Mouse (Mus musculus) layer of hippocampus, postnatal 25 days (tissue): ENCODE results near the gene Asb10. TPM values are rescaled to one million over a fixed set of nuclear protein-coding genes. Genes with fewer than 3 reads are reported as not detected.
A peak's percentile ranks its signal among the peaks of the same experiment; 100 is the strongest.

Source experiments
- DNase-seq, 2 experiments: peaks; one replicate each; pipeline ENCODE4 v3.0.0; 2022; ENCODE audit warnings: mixed read lengths in 2 of 2, low spot score in 1 of 2; ENCODE audit errors: extremely low spot score in 1 of 2
- total RNA-seq, 2 experiments: library from RNA; stranded (reverse); gene quantifications; 2 replicates each; pipeline ENCODE4 v1.2.3; 2021

Gene Asb10
- total RNA-seq, 2 experiments from 2014 or later = 0.27 to 0.52 TPM

DNA sequence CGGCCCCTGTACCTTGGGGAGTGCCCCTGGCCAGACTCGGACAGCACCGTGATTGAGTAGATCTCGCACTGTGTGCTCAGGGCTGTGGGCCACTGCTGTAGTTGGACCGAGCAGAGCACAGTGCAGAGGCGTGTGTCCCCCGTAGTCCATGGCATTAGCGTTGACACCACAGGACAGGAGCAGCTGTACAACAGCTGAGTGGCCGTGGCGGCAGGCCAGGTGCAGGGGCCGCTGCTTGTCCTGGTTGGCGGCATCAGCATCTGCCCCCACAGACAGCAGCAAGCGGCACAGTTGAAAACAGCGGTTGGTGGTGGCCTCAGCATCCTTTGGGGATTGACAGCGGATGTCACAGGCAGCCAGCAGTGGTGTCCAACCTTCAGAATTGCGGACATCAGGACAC lies 3.2 kb downstream of the Asb10 start:
- DNase-seq = no peak

DNA sequence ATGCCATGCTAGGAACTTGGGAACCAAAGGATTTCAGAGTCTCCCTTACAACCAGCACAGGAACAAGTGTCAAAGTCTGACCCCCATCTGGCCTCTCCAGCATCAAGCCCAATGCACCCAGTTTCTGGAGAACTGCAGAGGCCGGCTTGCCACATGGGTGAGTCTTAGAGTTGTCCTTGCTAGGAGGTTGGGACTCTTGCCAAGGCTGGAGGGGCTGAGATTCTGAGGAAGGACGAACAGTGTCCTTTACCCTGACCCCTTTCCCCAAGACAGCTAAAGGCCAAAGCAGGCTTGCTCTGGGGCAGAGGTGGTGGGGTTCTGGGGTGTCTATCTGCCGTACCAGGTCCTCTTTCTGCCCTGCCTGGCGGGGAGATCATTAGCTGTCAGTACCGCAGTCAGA lies 4.3 kb downstream of the Asb10 start:
- DNase-seq = no peak

DNA sequence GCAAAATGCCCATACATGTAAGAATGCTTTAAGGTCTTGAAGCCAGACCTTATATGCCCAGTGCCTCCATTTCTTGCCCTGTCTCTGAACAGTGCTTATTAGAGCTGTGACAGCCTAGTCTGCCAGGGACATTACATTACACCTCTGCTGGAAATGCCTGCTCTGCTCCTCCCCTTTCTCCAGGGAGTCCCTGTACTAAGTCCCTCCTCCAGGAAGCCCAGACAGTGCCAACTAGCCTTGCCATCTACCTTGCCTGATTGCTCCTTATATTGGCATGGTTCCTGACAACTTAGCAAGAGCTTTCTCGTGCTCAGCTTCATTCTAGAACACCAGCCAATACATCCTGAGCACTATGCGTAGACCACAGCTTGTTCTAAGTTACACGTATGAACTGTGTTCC lies 5.0 kb downstream of the Asb10 start:
- DNase-seq = no peak

DNA sequence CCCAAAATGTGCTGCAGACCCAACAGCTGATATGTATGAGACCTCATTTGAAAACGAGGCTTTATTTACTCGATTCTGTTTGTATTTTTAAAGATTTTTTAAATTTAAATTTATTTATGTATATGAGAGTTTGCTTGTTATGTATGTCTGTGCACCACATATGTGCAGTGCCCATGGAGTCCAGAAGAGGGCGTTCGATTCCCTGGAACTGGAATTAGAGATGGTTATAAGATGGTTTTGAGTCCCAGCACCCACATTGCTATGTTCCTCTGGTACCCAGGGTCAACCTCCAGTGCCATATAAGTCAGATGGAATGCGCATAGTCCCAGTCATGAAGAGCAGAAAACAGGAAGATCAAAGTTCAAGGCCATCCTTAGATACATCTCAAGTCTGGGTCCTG lies 6.5 kb downstream of the Asb10 start:
- no peak for DNase-seq

DNA sequence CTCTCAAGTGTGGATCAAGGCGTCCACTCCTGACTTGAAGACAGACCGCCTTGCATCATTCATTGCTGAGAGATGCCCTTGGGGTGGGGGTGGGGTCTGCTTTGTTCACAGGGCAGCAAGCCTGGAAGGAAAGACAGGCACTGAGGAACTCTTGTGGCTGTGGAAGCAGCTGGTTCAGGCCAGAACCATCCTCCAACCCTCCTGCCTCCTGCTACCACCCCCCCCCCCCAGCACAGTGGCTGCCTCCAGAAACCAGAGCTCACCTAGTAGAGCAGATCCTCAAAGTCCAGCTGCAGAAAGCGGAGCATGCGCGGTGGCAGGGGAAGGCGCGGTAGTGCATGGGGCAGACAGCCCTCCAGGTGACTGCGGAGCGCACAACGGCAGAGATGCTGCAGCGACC lies 7.4 kb downstream of the Asb10 start:
- DNase-seq = no peak

DNA sequence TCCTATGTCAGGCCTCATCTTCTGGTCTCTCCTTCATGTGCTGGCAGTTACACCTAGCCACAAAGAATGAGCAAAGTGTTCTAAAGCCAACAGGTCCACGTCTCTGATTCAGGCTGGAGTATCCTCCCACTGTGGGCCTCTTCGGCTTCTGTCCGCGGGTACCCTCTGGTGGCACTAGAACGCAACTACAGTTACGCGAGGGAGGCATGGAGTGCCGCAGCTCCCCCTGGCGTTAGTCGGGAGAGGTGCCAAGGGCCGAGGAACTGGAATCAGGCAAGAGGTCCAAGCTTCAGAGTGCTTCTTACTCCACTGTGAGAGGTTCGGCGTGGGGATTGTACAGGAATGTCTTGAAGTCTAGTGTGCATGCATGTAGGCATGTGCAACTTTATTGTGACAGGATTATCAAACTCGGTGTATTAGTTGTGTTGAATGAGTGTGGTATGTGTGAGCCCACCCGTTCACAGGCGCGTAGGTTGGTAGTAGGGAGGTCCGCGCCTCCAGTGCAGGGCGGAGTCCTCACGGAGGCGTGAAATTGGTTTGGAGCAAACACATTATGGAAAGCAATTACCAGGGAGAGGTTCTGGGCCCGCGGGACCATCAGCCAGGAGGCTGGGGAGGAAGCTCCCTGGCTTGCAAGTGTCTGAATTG lies 10.6 kb downstream of the Asb10 start:
- peak; percentile 93 to 97 for DNase-seq

DNA sequence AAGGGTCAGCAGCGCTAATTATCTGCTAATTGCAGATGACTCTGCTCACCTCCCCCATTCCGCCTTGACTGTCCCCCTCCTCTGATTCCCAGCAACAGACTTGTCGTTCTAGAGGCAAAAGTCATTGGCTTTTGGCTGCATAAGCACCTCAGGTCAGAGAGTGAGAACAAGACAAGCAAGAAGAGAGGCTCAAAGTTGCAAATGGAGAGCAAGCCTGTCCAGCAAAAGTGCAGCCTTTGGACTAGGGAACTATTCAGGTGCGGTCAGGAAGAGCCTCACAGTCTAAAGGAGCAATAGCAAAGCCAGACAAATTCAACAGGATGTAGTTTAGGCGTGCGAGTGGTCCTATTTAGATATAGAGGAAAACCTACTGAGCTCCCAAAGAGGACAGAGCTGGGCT lies 13.0 kb downstream of the Asb10 start:
- no peak for DNase-seq

DNA sequence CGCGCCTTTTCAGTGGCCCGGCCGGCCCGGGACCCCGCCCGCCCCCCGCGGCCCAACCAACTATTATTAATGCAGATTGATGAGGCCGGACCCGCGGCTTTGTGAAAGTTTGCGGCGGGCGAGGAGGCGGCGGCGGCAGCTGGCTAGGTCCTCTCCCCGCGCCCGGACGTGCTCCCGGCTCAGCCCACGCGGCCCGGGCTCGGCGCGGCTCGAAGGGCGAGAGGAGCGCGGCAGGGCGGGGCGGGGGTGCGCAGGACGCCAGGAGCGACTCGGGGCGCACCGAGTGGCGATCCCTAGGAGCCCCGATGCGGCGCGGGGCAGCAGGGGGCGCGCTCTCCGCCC lies 13.9 kb downstream of the Asb10 start, which contains the start of gene Gbx1:
Gene Gbx1, minus strand, starts transcription at position 314 of the 342 bp plus-strand sequence.
- no peak for DNase-seq

DNA sequence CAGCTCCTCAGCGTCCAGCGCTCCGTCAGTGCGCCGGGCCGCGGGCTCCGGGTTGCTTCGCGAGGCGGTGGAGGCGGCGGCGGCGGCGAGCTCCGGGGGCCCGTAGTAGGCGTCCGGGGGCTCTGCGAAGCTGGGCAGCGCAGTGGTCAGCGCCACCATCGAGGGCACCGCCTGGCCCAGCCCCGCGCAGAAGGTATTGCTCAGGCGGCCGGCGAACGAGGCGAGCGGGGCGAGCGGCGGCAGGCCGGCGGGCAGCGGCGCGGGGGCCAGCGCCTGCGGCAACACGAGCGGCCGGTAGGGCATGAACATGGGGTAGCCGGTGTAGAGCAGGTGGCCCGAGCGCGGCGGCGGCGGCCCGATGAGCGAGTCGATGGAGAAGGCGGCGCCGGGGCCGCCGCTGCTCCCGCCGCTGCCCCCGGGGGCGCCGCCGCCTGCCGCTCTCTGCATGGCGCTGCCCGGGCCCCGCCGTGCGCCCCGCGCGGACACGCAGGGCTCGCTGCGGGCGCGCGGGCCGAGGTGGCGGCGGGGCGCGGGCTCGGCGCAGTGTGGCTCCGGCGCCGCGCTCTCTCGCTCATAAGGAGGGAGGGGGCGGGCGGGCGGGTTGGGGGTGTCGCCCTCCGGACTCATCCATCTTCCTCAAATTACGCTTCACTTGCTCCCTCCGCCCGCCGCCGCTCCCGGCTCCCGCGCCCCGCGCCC lies 14.4 kb downstream of the Asb10 start:
- DNase-seq = no peak

DNA sequence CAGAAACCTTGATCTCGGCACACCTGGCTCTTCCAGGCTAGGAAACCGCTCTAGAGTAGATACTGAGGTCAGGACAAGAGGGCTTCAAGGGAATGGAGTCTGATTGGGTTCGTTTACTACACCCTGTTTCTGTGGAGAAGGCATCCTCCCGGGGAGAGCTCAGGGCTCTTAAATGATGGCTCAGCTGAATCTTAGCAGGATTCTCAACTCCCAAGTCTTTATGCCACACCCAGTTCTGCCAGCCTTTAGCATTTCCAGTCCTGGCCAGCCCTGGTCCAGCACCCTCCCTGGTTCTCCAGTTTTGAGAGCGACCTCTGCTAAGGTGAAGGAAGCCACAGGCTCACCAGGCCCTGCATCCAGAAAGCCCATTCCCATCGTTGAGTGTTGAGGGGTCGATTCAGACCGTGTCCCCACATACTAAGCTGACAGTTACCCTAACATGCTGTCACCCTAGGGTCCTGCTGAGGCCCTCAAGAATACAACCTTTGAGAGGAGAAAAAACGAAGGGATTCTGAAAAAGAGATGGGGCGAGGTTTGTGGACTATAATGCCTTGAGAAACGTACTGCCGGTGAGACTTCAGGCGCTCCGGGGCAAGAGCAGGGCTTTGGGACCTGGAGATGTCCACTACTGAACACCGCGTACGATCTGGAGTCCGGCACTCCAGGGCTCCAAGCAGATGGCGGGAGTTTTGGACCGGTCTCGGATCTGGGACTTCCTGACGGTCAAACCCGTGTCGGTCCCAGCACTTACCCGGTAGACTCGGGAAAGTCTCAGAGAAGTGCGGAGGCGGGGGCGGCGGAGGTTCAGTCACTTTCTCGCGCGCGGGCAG lies 15.2 kb downstream of the Asb10 start:
- no peak for DNase-seq

DNA sequence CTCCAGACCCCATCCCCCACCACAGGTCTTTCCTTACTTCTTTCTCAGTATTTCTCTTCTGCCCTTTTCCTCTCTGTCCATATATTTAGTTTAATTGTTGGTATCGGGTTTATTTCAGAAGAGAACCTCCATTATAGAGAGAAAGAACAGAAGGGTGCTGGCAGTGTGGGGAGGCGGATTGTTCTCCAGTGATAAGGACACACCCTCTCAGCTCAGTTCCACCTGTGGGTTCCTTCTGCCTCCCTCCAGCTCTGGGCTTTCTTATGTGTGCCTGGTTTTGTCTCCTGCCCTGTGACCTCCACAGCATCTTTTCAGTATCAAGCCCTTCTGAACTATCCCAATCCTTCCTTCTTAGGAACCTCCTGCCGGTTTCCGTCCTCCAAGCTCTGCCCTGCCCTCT lies 16.3 kb downstream of the Asb10 start:
- no peak for DNase-seq

DNA sequence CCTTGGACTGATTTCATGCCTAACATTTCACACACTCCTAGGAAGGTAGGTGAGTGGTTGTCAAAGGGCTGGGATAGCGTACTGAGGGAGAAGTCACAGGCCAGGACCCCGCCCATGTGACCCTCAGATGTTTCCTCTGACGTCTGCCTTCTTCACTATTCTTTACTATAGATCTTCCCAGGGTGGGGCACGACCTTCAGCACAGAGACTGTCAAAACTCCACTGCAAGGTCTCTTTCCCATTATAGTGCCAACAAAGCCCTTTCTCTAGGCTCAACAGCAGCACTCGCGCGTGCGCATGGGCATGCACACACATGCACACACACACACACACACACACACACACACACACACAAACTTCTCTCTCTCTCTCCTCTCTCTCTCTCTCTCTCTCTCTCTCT lies 17.0 kb downstream of the Asb10 start:
- no peak for DNase-seq

DNA sequence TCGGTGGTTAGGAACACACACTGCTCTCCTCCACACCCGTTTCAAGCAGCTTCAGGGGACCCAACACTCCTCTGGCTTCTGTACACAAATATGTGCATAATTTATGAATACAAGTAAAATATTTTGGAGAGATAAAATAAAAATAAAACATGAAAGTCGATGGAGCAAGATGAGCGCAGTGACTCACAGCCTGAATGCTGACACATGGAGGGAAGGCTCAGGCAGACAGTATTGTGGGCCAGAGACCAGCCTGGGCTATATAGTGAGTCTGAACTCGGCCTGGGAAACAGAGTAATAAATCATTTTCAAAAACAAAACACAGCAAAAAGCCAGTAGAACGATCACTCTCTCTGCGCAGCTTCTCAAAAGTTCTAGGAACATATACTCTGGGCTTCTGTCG lies 19.4 kb downstream of the Asb10 start:
- DNase-seq = no peak

DNA sequence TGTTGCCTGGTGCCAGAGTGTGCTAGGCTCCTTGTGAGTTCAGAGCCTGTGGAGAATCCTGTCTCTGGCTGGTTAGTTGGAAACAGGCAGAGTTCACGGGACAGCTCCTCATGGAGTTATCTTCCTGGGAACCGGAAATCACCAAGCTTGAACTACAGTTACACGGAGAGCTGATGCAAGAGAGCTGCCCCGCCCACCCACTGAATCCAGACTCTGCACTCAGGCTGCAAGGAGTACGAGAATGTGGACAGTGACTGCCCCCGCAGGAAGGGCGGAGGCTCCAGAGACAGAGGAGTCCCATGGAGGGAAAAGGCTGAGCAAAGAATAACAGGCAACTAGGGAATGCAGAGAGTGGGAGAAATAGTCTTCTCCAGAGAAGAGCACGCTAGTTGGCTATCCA lies 28.5 kb downstream of the Asb10 start:
- no peak for DNase-seq

DNA sequence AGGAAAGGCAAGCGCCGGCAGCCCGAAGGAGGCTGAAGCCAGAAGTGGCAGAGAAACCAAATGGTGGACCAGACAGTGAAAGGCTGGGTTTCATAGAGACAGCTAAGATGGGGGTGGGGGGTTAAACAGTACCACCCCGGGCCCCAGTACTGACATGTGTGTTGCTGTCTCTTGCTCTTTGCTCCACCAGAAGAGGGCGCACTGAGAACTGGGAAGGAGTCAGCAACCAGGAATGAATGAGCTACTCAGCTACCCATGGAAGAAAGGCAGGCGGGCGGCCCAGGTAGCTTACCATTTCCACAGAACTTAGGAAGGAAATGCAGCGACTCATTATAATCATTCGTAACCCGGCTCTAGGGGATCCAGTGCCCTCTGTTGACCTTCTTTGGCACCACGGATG lies 30.1 kb downstream of the Asb10 start:
- DNase-seq = peak in 1 of 2 experiments; percentile 62

DNA sequence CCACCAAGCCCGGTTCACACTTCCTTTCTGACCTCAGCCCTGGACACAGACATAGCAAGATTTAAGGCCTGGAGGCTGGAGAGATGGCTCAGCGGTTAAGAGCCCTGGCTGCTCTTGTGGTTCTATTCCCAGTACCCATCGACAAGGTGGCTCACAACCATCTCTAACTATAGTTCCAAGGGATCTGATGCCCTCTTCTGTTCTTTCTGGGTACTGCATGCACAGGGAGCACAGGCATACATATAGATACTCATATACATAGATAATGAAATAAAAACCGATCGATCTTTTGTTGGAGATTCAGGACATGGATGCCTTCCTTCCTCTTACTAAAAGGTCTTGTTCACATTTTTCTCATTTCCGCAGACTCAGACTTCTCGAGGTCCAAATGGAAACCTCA lies 32.4 kb downstream of the Asb10 start:
- DNase-seq = no peak

DNA sequence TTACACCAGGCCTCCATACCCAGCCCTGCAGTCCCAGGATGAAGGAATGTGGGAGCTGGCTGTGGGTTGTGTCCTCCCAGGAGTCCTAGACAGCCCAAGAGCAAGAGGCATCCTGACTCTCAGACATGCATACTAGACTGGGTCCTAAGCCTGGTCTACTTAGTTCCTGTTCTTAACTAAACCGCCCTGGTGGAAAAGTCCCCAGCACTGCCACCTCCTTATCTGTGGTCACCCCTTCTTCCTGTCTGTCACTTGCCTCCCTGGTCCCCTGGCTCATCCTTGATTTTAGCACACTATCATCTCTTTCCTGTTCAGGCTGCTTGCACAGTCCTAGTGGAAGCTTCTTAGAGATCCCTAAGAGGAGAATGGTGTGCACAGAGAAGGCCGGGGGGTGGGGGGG lies 35.3 kb downstream of the Asb10 start:
- no peak for DNase-seq

DNA sequence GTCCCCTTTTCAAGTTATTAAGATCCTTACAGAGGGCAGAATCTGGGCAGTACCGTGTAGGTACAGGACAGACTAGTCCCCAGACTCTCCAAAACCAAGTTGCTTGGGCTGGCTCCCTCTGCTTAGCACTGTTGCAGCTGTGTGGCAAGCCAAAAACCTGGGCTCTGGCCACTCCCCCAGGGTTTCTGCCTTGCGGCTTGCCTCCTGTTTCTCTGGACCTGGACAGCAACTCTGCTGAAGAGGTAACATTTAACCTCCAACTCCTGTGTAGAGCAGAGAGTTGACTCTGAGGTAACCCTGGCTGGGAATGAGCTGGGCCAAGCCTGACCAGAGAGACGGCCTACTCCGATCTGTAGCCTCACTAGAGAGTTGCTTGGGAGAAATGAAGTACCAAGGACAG lies 38.0 kb downstream of the Asb10 start:
- no peak for DNase-seq

DNA sequence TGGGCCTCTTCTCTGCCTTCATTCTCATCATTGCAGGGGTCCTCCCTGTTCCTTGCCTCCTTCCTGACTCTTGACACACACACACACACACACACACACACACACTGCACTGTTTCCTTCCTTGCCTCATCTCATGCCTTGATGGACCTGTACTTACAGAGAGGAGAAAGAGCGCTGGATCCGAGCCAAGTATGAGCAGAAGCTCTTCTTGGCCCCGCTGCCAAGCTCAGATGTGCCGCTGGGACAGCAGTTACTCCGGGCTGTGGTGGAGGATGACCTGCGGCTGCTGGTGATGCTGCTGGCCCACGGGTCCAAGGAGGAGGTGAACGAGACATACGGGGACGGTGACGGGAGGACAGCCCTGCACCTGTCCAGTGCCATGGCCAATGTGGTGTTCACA lies 39.9 kb downstream of the Asb10 start:
- DNase-seq = peak in 1 of 2 experiments; percentile 8

DNA sequence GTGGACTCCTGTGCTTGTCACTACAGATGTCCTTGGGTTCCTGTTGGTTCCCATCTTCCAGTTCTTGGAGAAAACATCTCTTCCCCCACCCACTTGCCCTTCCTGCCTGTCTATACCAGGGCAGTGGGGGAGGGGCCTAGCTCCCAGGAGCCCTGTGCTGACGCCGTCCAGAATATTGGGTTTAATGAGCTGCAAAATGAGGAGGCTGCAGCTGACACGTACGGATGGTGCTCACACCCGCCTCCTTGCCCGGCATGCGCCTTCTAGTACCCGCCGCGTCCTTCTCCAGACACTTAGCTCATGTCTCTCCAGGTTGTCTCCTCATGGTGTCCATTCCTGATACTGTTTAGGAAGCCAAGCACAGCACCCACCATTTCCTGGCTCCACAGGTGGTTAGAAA lies 41.7 kb downstream of the Asb10 start:
- DNase-seq = no peak

DNA sequence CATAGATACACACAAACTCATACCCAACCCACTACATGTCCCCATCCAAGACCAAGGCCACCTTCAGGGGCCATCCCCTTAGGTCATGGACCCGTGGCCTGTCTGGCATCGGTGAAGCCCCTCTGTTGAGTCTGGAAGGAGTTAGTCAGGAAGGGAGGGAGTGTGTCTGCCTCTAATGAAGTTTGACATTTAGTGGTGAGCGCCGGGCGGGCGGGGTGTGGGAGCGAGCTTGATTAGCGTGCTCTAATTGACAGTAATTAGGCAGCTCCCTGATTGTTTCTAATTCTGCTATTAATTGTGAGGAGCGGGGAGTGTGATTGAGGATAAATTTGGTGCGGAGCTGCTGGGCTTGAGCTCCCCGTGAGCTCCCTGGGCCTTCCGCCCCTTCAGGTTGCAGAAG lies 43.3 kb downstream of the Asb10 start:
- DNase-seq = no peak

DNA sequence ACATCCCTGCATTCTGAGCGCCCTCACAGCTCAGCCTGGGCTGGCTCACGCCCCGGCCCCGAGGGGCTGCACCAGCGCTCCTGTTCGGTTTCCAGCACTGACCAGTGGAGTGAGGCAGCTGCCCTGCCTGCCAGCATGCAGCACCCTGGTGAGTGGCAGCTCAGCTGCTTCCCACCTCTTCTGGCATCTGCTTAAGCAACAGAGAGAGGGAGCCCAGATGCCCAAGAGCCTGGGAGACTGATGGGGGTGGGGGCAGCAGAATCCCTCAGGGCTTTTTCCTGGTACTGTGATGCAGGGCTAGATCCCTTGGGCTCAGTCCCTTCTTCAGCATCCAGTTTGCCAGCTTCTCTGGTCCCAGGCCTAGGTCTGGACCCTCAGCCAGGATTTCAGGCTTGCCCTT lies 44.0 kb downstream of the Asb10 start:
- no peak for DNase-seq
